Mouse (Mus musculus) skeletal muscle tissue, adult 2 months (tissue): Measurements from ENCODE around the gene Myo15.
"Not testable (repeated sequence)": the region's sequence is repeated elsewhere in the genome, so short reads cannot be mapped to it uniquely, and the experiment has no call there.

ENCODE experiments used
- DNase-seq: peaks from one replicate; pipeline ENCODE4 v3.0.0-alpha.2; 2012; ENCODE audit warnings: low read depth, low spot score

Gene Myo15

GRCm38 (mm10) chr11:60507281-60507680 is 38.1 kb downstream of the Myo15 start:
- no peak for DNase-seq

- DNase-seq: no peak
These were observed 39.8 kb downstream of the Myo15 start for GRCm38 (mm10) chr11:60508950-60509349.

DNA sequence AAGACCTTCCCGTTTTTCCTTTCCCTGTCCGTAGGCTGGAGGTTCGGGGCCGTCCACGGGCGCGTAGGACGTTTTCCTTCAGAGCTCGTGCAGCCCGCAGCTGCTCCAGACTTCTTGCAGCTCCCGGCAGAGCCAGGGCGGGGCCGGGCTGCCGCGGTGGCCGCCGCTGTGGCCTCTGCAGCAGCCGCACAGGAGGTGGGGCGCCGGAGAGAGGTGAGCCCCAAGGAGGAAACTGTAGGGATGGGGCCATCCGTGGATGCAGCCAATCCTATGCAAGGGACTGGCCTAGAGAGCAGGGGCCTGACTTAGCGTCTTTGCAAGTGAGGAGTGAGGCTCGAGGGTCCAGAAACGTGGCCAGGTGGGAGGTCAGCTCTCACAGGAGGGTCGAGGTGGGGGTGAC is 40.4 kb downstream of the Myo15 start:
- no peak for DNase-seq

DNA sequence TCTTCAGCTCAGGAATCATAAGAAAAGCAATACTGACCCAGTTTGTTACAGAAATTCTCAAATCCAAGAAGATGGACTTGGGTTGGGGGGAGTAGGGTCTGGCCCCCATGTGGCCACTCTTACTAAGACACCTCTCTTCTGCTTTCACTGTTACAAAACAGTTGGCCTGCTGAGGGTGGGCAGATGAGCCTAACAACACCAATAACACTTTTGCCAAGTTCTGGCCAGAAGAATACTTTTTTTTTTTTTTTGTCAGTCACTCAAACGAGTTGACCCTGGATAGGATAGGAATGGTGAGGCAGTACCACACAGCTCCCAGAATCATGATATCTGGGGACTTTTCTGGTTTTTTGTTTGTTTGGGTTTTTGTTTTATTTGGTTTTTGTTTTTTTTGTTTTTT is 42.8 kb downstream of the Myo15 start:
- no peak for DNase-seq

DNA sequence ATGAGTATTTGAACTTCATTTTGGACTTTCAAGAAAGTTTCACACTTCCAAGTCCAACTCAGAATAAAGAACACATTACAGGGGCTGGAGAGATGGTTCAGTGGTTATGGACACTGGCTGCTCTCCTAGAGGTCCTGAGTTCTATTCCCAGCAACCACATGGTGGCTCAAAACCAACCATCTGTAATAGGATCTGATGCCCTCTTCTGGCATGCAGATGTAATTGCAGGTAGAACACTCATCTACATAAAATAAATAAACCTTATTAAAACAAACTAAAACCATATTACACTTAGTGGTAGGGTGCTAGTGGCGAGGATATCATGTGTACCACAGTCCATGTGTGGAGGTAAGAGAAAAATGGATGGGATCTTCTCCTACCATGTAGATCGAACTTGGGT is 43.4 kb downstream of the Myo15 start:
- DNase-seq: no peak

GRCm38 (mm10) chr11:60514941-60515340 is 45.8 kb downstream of the Myo15 start:
- no peak for DNase-seq

DNA sequence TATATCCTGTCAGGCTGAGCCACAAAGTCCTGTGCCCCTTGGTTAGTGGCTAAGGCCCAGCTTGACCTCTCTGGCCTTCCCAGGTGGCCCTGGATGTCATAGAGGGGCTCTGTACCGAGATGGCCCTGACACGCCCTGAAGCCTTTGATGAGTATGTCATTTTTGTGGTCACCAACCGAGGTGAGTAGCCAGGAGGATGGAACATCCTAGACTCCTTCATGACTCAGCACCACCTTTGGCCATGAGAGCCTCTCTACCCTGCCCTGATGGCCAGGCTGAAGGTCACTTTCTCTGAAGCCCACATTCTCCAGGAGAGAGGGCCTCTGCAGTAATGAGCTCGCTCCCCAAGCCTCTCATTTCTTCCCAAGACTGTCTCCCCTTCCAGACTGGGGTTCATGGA is 49.2 kb downstream of the Myo15 start:
- no peak for DNase-seq

DNA sequence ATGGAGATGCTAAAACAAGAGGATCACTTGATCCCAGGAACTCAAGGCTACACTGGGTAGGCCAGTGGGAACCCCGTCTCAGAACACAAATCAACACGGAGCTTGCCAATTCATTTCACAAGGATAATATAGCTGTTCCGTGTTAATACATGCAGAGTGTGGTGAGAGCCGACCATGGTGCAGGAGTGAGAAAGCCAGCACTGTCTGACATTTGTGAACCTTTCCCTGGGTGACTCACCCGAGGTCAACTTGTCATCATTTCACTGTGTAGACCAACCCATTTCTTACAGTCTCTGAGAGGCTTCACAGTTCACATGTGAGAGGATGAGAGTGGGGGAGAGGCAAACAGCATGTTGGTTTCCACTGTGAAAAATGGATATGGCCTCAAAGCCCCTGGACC is 52.9 kb downstream of the Myo15 start:
- no peak for DNase-seq

DNA sequence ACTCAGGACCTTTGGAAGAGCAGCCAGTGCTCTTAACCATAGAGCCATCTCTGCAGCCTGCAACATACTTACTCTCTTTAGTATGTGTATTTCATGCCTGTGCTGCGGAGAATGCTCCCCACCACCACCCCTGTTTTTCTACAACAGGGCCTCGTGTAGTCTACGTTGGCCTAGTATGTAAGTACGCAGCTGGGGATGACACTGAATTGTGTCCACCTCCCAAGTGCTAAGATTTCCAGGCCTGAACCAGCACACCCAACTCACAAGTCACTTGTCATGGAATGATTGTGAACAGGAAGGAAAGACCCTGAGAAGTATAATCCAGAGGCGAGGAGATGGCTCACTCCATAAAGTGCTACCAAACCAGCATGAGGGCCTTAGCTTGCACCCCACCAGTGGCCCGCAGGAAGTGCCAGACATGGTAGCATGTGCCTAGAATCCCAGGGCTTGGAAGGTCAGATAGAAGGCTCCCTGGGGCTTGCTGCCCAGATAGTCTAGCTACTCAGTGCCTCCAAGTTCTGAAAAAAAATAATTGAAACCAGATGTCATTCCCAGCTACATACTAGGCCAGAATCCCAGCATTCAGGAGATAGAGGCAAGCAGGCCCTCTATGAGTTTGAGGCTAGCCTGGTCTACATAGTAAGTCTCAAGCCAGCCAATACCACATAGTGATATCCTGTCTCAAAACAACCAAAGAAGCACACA is 53.7 kb downstream of the Myo15 start:
- DNase-seq: no peak

DNA sequence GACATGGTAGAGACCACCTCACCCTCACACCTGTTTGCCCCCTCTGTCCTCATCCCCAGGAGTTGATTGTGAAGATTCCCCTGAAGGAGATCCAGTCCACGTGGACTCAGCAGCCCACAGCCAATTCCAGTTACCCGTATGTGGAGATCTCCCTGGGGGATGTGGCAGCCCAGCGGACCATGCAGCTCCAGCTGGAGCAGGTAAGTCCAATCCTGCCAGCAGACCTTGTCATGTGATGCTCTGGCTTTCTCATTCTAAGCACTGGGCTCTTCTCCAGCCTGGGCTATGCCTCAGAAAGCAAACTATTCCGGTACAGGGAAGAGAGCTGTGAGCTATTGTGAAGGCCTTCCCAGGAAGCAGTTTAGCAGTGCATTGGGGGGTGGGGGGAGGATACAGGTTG is 57.3 kb downstream of the Myo15 start:
- no peak for DNase-seq

GRCm38 (mm10) chr11:60535676-60536075 is 66.5 kb downstream of the Myo15 start:
- no peak for DNase-seq

- peak; percentile 25 for DNase-seq
These were observed 67.2 kb downstream of the Myo15 start, which contains the start of gene Alkbh5 for GRCm38 (mm10) chr11:60536180-60536858. Gene Alkbh5 (plus strand): TSS chr11:60536381.

GRCm38 (mm10) chr11:60536859-60537467 is 67.8 kb downstream of the Myo15 start:
- DNase-seq: peak; percentile 91

DNA sequence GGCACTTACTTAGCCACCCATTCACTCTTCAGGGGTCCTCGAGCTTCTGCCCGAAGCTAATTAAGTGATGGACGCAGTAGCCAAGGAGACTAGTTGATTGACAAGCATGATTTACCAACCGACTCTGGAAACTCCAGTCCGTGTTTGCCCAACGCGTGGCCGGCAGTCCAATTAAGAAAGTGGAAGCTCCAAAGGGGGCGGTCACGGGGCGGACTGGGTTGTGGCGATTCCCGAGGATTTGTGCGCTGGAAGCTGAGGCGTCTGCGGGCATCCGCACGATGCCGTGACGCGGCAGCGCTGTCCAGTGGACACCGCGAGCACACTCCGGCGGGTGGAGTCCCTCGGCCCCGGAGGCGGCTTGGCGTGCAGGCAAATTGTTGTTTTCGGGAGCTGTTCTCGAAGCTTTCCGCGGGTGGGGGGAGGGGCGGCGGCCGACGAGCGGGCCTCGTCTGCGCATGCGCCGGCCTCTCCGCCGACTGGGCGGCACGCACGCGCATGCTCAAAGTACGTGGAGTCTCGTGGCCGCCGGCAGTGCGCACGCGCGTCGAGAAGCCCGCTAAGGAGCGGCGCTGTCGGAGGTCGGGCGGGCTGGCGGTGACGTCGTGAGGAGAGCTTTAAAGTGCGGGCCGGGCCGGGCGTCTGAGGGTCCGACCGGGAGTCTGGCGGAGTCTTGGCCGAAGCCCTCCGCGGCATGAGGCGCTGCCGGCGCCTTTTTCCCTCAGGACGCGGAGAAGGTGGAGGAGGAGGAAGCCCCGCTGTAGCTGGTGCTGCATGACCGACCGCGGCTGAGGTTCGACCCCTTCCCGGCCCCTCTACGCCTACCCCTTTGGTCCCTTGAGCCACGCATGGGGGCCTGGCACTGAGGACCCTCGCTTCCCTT is 68.6 kb downstream of the Myo15 start:
- DNase-seq: peak; percentile 99

- DNase-seq: no peak
These were observed 69.5 kb downstream of the Myo15 start for GRCm38 (mm10) chr11:60538371-60539281.

DNA sequence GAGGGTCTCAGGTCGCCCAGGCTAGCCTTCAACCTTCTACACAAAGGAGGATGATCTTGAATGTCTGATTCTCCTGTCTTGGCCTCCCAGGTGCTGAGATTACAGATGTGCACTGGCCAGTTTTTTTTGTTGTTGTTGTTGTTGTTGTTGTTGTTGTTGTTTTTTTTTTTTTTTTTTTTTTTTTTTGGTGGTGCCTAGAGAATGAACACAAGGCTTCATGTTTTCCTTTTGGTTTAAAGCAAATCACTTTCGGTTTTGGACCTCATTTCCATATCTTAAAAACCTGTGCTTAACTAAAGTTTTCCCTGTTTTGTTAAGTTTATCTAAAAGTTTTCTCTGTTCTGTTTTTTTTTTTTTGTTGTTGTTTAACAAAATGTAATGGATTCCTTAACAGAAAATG is 70.4 kb downstream of the Myo15 start:
- DNase-seq: no peak

DNA sequence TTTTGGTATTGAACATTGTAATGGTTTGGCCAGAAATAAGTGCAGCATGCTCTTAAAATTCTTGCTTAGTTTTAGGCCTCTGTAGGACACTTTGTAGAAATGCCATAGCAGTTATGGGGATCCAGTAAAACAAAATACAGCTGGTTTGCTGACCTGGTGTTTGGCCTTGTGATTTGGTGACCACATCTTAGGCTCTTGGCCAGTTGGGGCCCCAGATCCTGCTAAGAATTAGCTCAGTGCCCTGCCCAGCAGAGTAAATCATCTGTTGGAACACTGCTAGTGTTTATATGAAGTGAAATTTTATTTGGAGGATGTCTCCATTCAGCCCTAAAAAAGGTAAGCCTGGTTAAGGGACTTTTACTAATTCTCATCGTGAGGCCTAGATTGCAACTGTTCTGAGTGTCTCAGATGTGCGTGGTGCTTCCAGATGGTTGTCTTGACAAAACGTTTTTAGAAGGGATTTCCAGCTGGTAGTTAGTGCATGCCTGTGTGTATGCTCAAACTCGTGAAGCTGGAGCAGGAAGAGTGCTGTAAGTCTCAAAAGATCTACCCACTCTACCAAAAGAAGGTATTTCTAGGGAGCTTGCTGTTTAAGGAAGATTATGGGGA is 71.0 kb downstream of the Myo15 start:
- DNase-seq: peak; percentile 65

GRCm38 (mm10) chr11:60540761-60541160 is 71.6 kb downstream of the Myo15 start:
- DNase-seq: peak; percentile 27

GRCm38 (mm10) chr11:60541831-60542230 is 72.7 kb downstream of the Myo15 start:
- no peak for DNase-seq

DNA sequence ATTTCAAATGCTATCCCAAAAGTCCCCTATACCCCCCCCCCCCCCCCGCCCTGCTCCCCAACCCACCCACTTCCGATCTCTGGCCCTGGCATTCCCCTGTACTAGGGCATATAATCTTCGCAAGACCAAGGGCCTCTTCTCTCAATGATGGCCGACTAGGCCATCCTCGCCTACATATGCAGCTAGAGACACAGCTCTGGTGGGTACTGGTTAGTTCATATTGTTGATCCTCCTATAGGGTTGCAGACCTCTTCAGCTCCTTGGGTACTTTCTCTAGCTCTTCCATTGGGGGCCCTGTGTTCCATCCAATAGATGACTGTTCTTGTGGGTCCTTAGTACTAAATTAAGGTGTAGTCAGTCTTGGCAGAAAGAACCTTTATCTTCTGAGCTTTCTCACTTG is 74.1 kb downstream of the Myo15 start:
- DNase-seq: not testable (repeated sequence)
